9 mouse cellular contexts compared by ENCODE assay signal in the genomic region with DNA sequence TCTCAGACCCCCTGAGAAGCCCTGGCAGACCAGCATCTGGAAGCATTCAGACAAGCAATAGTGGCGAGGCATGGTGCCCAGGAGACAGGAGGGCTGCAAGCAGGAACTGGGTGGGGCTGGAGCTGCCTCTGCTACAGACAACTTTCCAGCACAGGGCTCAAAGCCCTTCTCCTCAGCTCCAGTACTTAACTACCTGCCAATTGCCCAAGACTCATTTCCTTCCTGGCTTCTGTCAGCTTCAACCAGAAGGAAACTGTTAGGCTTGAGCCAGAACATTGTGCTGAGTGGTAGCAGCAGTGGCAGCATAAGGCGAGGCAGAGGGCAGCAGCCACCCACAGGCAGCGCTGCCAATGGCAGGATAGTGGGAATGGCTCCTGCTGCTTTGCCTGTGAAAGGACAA.
DNase-seq lines count a peak whose midpoint lies in the region; ATAC-seq lines count a peak whose summit lies in the region.
"Had no signal": no experiment of that assay in that cellular context is flagged by ENCODE, and none has a peak within 500 bp of the region (broad histone marks: within the 10 kb centered on the region; RNA-seq: fewer than 3 reads in every experiment).

No protein-coding gene starts in this region.

- H3K9ac ChIP-seq in heart, embryonic 12.5 days = no peak overlapping the region
- no peak overlapping the region for H3K9ac ChIP-seq in heart, embryonic 11.5 days (ENCODE audit: low read depth, low read length)
- no peak overlapping the region for H3K9ac ChIP-seq in midbrain, embryonic 15.5 days
- H3K9ac ChIP-seq in neural tube, embryonic 15.5 days (replicated peaks) = no peak overlapping the region

- intact Hi-C loops in heart, postnatal 14 days (cut with DNase I) = no loop called here

- H3K4me2 ChIP-seq in heart, embryonic 12.5 days = no peak overlapping the region
- no peak overlapping the region for H3K4me2 ChIP-seq in heart, embryonic 11.5 days
- H3K4me2 ChIP-seq in midbrain, embryonic 15.5 days = no peak overlapping the region
- no peak overlapping the region for H3K4me2 ChIP-seq in neural tube, embryonic 15.5 days

- H3K27ac ChIP-seq in heart, embryonic 12.5 days (ENCODE audit: poor library complexity, severe bottlenecking) = no peak overlapping the region
- H3K27ac ChIP-seq in heart, embryonic 11.5 days (ENCODE audit: low read depth, low read length) = no peak overlapping the region
- H3K27ac ChIP-seq in embryonic facial prominence, embryonic 10.5 days (replicated peaks) = no peak overlapping the region
- H3K27ac ChIP-seq in midbrain, embryonic 15.5 days = no peak overlapping the region
- H3K27ac ChIP-seq in neural tube, embryonic 15.5 days (replicated peaks) = no peak overlapping the region

- no peaks in the 10 kb centered on the region for H3K4me1 ChIP-seq in heart, embryonic 12.5 days (replicated peaks)
- no peaks in the 10 kb centered on the region; the same call in 1 of the 2 replicates for H3K4me1 ChIP-seq in heart, embryonic 11.5 days (ENCODE audit: control insufficient read depth, insufficient read depth, low read length)
- H3K4me1 ChIP-seq in embryonic facial prominence, embryonic 10.5 days = peaks cover 8% of the 10 kb centered on the region
- no peaks in the 10 kb centered on the region for H3K4me1 ChIP-seq in midbrain, embryonic 15.5 days
- 0 out of 2 replicates have a peak, but pooled peaks cover 3% of the 10 kb centered on the region for H3K4me1 ChIP-seq in neural tube, embryonic 15.5 days

- H3K36me3 ChIP-seq in heart, embryonic 12.5 days = no peaks in the 10 kb centered on the region
- no peaks in the 10 kb centered on the region for H3K36me3 ChIP-seq in heart, embryonic 11.5 days (ENCODE audit: control insufficient read depth, insufficient read depth, low read length)
- no peaks in the 10 kb centered on the region for H3K36me3 ChIP-seq in embryonic facial prominence, embryonic 10.5 days (replicated peaks)
- H3K36me3 ChIP-seq in midbrain, embryonic 15.5 days (replicated peaks) = no peaks in the 10 kb centered on the region
- no peaks in the 10 kb centered on the region for H3K36me3 ChIP-seq in neural tube, embryonic 15.5 days

- no peak overlapping the region for H3K4me3 ChIP-seq in heart, embryonic 12.5 days
- H3K4me3 ChIP-seq in heart, embryonic 11.5 days (ENCODE audit: low read depth, low read length) = no peak overlapping the region
- H3K4me3 ChIP-seq in embryonic facial prominence, embryonic 10.5 days = no peak overlapping the region
- H3K4me3 ChIP-seq in midbrain, embryonic 15.5 days = no peak overlapping the region
- no peak overlapping the region for H3K4me3 ChIP-seq in neural tube, embryonic 15.5 days (replicated peaks)

- DNase-seq in adipocyte (ENCODE audit: low spot score) = peak; percentile 62
- DNase-seq in embryonic facial prominence, embryonic 10.5 days (ENCODE audit: low spot score) = peak; percentile 25
- peak; percentile 30 for DNase-seq in layer of hippocampus, adult 11-12 months (ENCODE audit: low spot score)
- DNase-seq in heart, postnatal 14 days = no peak

- ATAC-seq in heart, embryonic 12.5 days (ENCODE audit: insufficient number of reproducible peaks, low FRiP score) = 0 out of 2 replicates have a peak, but pooled peaks have one; percentile 42
- ATAC-seq in heart, embryonic 11.5 days (replicated peaks; ENCODE audit: insufficient number of reproducible peaks, low FRiP score, low TSS enrichment) = no peak
- ATAC-seq in midbrain, embryonic 15.5 days (replicated peaks) = peak; percentile 74
- no peak for ATAC-seq in neural tube, embryonic 15.5 days (ENCODE audit: low FRiP score)
- ATAC-seq: Patski had no signal

- H3K27me3 ChIP-seq in heart, embryonic 12.5 days (replicated peaks) = no peaks in the 10 kb centered on the region
- no peaks in the 10 kb centered on the region for H3K27me3 ChIP-seq in heart, embryonic 11.5 days (ENCODE audit: control insufficient read depth, insufficient read depth, low read length)
- H3K27me3 ChIP-seq in embryonic facial prominence, embryonic 10.5 days (replicated peaks; ENCODE audit: low read depth, poor library complexity, severe bottlenecking) = no peaks in the 10 kb centered on the region
- H3K27me3 ChIP-seq in midbrain, embryonic 15.5 days (replicated peaks) = no peaks in the 10 kb centered on the region
- H3K27me3 ChIP-seq in neural tube, embryonic 15.5 days (replicated peaks) = no peaks in the 10 kb centered on the region

- WGBS in heart, embryonic 12.5 days = 38% methylated on average over 3 of the region's 3 CpGs
- WGBS in heart, embryonic 11.5 days (ENCODE audit: insufficient replicate concordance) = 32% methylated on average over 3 of the region's 3 CpGs
- 56% methylated on average over 3 of the region's 3 CpGs for WGBS in embryonic facial prominence, embryonic 10.5 days
- 64% methylated on average over 3 of the region's 3 CpGs for WGBS in midbrain, embryonic 15.5 days
- WGBS in neural tube, embryonic 15.5 days = 43% methylated on average over 3 of the region's 3 CpGs

- no peaks in the 10 kb centered on the region for H3K9me3 ChIP-seq in heart, embryonic 12.5 days (replicated peaks)
- no peaks in the 10 kb centered on the region for H3K9me3 ChIP-seq in heart, embryonic 11.5 days (replicated peaks; ENCODE audit: control insufficient read depth, low read length)
- H3K9me3 ChIP-seq in embryonic facial prominence, embryonic 10.5 days = no peaks in the 10 kb centered on the region
- H3K9me3 ChIP-seq in midbrain, embryonic 15.5 days = no peaks in the 10 kb centered on the region
- H3K9me3 ChIP-seq in neural tube, embryonic 15.5 days (replicated peaks) = no peaks in the 10 kb centered on the region

Comparison
In these comparisons a context has a peak if more than half of its experiments do, and no peak if none do; other contexts are left out.
1. ATAC-seq: peak in heart, embryonic 12.5 days (single experiment) and midbrain, embryonic 15.5 days (single experiment); none in heart, embryonic 11.5 days (single experiment) and neural tube, embryonic 15.5 days (single experiment).
2. DNase-seq: peak in adipocyte (single experiment), embryonic facial prominence, embryonic 10.5 days (single experiment) and layer of hippocampus, adult 11-12 months (single experiment); none in heart, postnatal 14 days (0 of 2).